Mouse (Mus musculus): ENCODE data around the gene Trim45. TPM values are rescaled to one million over a fixed set of nuclear protein-coding genes. Genes with fewer than 3 reads are reported as not detected.

Gene Trim45
- 6.2 and 8.0 TPM in 2 replicates for polyA plus RNA-seq (2015; fragmentation: Nextera tagmentation; extraction: Ambion mirVana)

- peak within 1 kb of the TSS; percentile 77 for H3K4me2 ChIP-seq
- WGBS = under 1% methylated on average over 39 of the region's 39 CpGs
- H3K9me3 ChIP-seq = no peaks in the 10 kb centered on the region
- H3K36me3 ChIP-seq = peaks cover 9% of the 10 kb centered on the region; the same call in 1 of the 2 replicates
- H3K27ac ChIP-seq (replicated peaks) = peak within 1 kb of the TSS; percentile 72
- no peaks in the 10 kb centered on the region for H3K27me3 ChIP-seq
- peak within 1 kb of the TSS; percentile 55 for H3K4me3 ChIP-seq
- H3K4me1 ChIP-seq (replicated peaks) = peaks cover 50% of the 10 kb centered on the region
- H3K9ac ChIP-seq = peak within 1 kb of the TSS; percentile 85
- peak; percentile 99 for ATAC-seq (ENCODE audit: low read depth)
Observed at GRCm38 (mm10) chr3:100921825-100922505, at the start of gene Trim45. TSS of gene Trim45 (plus strand) at chr3:100922202.

GRCm38 (mm10) chr3:100877057-100877456, 44.9 kb upstream of the Trim45 start:
- ATAC-seq (ENCODE audit: low read depth) = no peak
- WGBS = 91% methylated on average over 4 of the region's 4 CpGs
- no peak overlapping the region for H3K4me2 ChIP-seq

DNA sequence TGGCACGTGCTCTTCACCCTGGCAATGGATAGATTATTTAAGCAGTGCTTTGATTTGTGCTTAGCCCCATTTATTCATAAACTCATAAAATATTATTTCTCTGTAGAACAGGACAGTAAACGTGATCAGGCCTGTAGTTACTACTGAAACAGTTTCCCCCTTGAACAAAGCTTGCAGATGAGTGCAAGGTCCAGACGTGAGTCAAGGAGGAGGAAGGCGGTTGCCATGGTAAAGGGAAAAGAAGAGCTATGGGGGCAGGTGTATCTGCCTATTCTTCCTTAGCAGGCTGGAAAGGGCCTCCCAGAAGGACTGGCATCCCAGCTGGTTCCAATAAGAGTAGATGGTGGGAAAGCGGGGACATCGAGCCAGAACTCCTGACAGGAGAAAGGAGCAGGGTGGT, 40.6 kb upstream of the Trim45 start:
- no peak overlapping the region for H3K4me3 ChIP-seq
- no peak for ATAC-seq (ENCODE audit: low read depth)
- H3K9me3 ChIP-seq = no peaks in the 10 kb centered on the region
- WGBS = 81% methylated on average over 6 of the region's 6 CpGs
- H3K27ac ChIP-seq (replicated peaks) = no peak overlapping the region
- no peaks in the 10 kb centered on the region for H3K36me3 ChIP-seq
- no peak overlapping the region for H3K4me2 ChIP-seq
- no peak overlapping the region for H3K9ac ChIP-seq
- H3K4me1 ChIP-seq (replicated peaks) = no peaks in the 10 kb centered on the region
- H3K27me3 ChIP-seq = no peaks in the 10 kb centered on the region

More at GRCm38 (mm10) chr3:100877057-100877456, 44.9 kb upstream of the Trim45 start:
- H3K27me3 ChIP-seq = no peaks in the 10 kb centered on the region
- H3K9ac ChIP-seq = no peak overlapping the region
- H3K9me3 ChIP-seq = no peaks in the 10 kb centered on the region
- no peaks in the 10 kb centered on the region for H3K36me3 ChIP-seq
- no peak overlapping the region for H3K27ac ChIP-seq (replicated peaks)
- no peaks in the 10 kb centered on the region for H3K4me1 ChIP-seq (replicated peaks)
- no peak overlapping the region for H3K4me3 ChIP-seq

DNA sequence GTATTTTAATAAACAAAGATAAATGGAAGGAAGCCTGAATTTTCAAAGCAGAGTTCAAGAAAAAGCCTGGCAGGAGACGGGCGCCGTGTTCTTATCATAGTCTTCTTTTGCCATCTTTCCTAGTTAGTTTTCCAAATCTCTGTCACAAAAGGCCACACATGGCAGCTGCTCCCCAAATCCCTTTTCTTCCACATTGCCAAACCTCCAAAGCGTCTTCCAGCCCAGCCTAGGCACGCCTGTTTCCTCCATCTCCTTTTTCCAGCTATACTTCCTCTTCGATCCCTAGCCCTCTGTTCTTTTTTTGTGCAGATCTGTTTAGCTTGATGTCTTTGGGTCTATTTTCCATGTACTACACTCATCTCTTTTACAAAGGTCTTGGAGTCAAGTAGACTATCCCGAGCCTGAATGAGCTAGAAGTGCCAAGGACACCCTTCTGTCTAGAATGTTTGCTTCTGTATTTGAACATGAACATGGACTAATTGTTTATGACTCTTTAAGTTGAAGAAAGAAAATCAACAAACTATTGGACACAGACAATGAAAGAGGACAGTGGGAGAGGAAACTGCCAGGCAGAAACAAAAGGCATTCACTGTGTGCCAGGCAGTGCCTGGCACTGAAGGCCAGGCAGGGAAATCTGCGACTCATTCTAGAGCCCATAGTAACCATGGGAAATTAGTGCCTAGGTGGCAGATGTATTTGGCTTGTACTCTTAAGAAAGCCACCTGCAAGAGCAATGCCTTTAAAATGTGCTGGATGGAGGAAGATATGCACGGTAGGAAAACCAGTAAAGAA, 40.0 kb upstream of the Trim45 start:
- no peaks in the 10 kb centered on the region for H3K4me1 ChIP-seq (replicated peaks)
- no peaks in the 10 kb centered on the region for H3K9me3 ChIP-seq
- H3K4me2 ChIP-seq = no peak overlapping the region
- no peaks in the 10 kb centered on the region for H3K36me3 ChIP-seq
- no peak for ATAC-seq (ENCODE audit: low read depth)
- H3K27me3 ChIP-seq = no peaks in the 10 kb centered on the region
- WGBS = 86% methylated on average over 9 of the region's 9 CpGs
- no peak overlapping the region for H3K4me3 ChIP-seq
- H3K9ac ChIP-seq = no peak overlapping the region
- no peak overlapping the region for H3K27ac ChIP-seq (replicated peaks)

DNA sequence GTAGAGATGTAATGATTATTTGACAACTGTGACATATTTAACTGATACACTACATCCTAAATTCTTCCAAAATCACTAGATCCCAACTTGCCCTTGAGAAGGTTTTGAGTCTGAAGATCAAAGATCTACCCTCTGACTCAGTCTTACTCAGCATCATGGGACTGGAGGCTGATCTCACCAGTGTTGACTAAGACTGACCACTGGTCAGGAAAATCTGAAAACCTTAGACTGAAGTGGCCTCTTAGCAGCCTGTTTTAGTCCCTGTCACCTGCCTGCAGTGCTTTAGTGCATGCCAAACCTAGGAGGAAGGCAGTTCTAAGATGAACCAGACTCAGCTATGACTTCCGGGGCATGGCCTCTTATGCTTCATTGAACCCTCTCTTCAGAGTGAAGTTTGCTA, 32.8 kb upstream of the Trim45 start:
- no peaks in the 10 kb centered on the region for H3K4me1 ChIP-seq (replicated peaks)
- WGBS = 92% methylated on average over 1 of the region's 1 CpGs
- no peaks in the 10 kb centered on the region for H3K27me3 ChIP-seq
- no peaks in the 10 kb centered on the region for H3K9me3 ChIP-seq
- no peaks in the 10 kb centered on the region for H3K36me3 ChIP-seq
- no peak overlapping the region for H3K27ac ChIP-seq (replicated peaks)
- no peak overlapping the region for H3K9ac ChIP-seq
- ATAC-seq (ENCODE audit: low read depth) = no peak
- H3K4me2 ChIP-seq = no peak overlapping the region
- H3K4me3 ChIP-seq = no peak overlapping the region

DNA sequence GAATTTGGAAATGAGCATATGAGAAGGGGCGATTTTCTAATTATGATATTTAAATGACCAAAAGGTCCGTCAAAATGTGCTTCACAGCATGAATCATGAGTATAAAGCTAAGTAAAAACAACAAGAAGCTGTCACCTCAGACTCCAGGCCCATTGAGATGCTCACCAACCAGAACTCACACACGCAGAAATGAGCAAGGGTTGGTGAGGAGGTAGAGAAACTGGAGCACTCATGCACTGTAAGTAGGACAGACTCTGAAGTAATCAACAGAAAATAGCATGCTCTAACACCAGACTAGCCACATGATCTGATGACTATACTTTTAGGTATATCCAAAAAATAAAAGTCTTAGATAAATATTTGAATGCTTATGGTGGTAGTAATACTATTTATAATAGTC, 31.6 kb upstream of the Trim45 start:
- WGBS = 81% methylated on average over 3 of the region's 3 CpGs
- no peaks in the 10 kb centered on the region for H3K36me3 ChIP-seq
- H3K9me3 ChIP-seq = no peaks in the 10 kb centered on the region
- H3K27me3 ChIP-seq = no peaks in the 10 kb centered on the region
- H3K4me2 ChIP-seq = no peak overlapping the region
- ATAC-seq (ENCODE audit: low read depth) = no peak
- no peak overlapping the region for H3K9ac ChIP-seq
- no peaks in the 10 kb centered on the region for H3K4me1 ChIP-seq (replicated peaks)
- H3K4me3 ChIP-seq = no peak overlapping the region
- no peak overlapping the region for H3K27ac ChIP-seq (replicated peaks)

DNA sequence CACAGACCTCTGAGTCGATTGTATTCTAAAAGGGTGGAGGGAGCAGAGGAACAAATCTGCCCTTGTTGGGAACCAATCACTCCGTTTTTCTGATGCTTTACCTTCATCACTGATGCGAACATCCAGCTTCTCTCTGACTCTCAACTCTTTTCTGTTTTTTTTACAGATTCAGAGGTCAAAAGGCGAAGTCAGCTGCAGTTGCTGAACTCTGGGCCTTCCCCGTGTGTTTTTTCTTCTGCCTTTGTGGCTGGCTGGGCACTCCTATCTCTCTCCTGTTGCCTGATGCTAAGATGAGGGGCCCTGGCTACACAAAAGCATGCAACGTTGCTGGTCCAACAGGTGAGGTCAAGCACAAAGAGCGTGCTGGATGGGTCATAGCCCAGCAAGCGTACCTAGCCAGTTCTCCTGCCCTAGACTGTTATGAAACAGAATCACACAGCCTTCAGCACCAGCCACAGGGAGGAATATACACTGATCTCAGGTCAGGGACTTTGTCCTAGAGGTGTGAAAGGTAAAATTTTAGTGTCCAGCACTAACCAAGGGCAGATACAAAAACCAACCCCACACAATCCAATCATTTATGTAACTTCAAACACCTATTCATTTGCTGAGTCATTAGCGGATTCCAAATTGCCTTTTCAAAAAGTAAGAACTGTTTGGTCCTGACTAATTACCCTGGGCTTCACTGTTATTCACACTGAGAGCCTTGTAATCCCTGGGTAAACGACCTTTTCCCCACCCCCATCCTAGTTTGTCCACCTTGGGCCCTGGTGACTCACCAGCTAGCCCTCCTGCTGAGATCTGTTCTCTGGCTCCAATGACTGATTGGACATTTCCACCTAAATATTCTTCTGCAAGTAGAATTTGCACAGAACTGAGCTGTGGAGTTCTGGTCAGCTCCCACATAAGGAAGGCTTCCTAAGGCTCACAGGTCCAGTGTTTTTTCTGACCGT, 29.3 kb upstream of the Trim45 start:
- no peak for ATAC-seq (ENCODE audit: low read depth)
- no peak overlapping the region for H3K4me2 ChIP-seq
- WGBS = 56% methylated on average over 11 of the region's 11 CpGs
- H3K27ac ChIP-seq (replicated peaks) = no peak overlapping the region
- no peak overlapping the region for H3K4me3 ChIP-seq
- no peaks in the 10 kb centered on the region for H3K36me3 ChIP-seq
- no peak overlapping the region for H3K9ac ChIP-seq
- no peaks in the 10 kb centered on the region for H3K4me1 ChIP-seq (replicated peaks)
- H3K9me3 ChIP-seq = no peaks in the 10 kb centered on the region
- no peaks in the 10 kb centered on the region for H3K27me3 ChIP-seq

DNA sequence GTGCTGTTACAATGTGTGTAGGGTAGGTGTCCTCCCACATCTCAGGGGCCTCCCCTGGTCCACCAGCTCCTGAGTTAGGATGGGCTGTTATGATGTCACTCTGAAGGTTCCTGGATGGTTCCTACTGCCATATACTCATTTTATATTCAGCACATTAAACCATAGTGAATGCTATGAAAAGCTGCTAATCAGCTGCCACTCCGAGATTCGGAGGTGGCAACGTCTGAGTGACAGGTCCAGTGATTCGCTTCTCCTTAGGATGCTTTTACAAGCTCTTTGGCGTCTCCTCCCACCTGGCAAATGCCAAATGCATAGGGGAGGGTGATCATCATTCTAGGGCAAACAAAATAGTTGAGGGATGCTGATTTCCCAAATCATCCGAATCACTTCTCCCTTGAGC, 26.5 kb upstream of the Trim45 start:
- no peak for ATAC-seq (ENCODE audit: low read depth)
- Histone ChIP-seq H3K27me3 (no peaks in the 10 kb centered on the region), H3K4me2 (no peak overlapping the region), H3K36me3 (no peaks in the 10 kb centered on the region), H3K9me3 (no peaks in the 10 kb centered on the region), H3K27ac (replicated peaks) (no peak overlapping the region), H3K9ac (no peak overlapping the region), H3K4me1 (replicated peaks) (no peaks in the 10 kb centered on the region), H3K4me3 (no peak overlapping the region)
- 82% methylated on average over 6 of the region's 6 CpGs for WGBS

DNA sequence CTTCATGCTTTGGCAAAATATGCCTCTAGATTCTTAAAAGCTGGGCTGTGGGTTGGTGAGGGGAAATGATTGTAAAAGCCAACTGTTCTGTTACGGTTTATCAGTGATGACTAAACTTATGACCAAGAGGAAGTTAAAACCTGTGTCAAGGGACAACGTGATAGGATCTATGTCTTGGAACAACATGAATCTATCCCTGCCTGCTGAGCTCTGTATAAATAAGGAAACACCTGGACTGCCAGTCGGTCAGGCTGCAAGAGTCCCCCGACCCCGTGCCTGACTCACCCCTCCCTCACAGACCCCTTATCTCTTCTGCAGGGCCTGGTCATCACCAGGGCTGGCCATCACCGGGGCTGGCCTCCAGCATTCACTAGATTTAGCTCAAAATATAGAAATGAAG, 15.9 kb upstream of the Trim45 start:
- H3K9me3 ChIP-seq = no peaks in the 10 kb centered on the region
- no peak for ATAC-seq (ENCODE audit: low read depth)
- no peak overlapping the region for H3K27ac ChIP-seq (replicated peaks)
- 76% methylated on average over 6 of the region's 6 CpGs for WGBS
- no peak overlapping the region for H3K9ac ChIP-seq
- no peak overlapping the region for H3K4me2 ChIP-seq
- H3K27me3 ChIP-seq = no peaks in the 10 kb centered on the region
- peaks cover 10% of the 10 kb centered on the region for H3K4me1 ChIP-seq (replicated peaks)
- no peaks in the 10 kb centered on the region for H3K36me3 ChIP-seq
- H3K4me3 ChIP-seq = no peak overlapping the region

GRCm38 (mm10) chr3:100906916-100907315, 15.1 kb upstream of the Trim45 start:
- Histone ChIP-seq H3K4me1 (replicated peaks) (peaks cover 10% of the 10 kb centered on the region), H3K4me2 (no peak overlapping the region), H3K4me3 (no peak overlapping the region), H3K27me3 (no peaks in the 10 kb centered on the region), H3K27ac (replicated peaks) (no peak overlapping the region), H3K9ac (no peak overlapping the region), H3K36me3 (no peaks in the 10 kb centered on the region), H3K9me3 (no peaks in the 10 kb centered on the region)
- WGBS = 30% methylated on average over 3 of the region's 3 CpGs
- ATAC-seq (ENCODE audit: low read depth) = no peak

GRCm38 (mm10) chr3:100908594-100908993, 13.4 kb upstream of the Trim45 start:
- H3K27ac ChIP-seq (replicated peaks) = 0 out of 2 replicates have a peak overlapping the region, but pooled peaks have one; percentile 28
- no peak overlapping the region for H3K9ac ChIP-seq
- H3K36me3 ChIP-seq = no peaks in the 10 kb centered on the region
- 50% methylated on average over 6 of the region's 6 CpGs for WGBS
- peaks cover 10% of the 10 kb centered on the region for H3K4me1 ChIP-seq (replicated peaks)
- no peaks in the 10 kb centered on the region for H3K9me3 ChIP-seq
- H3K4me2 ChIP-seq = no peak overlapping the region
- no peak overlapping the region for H3K4me3 ChIP-seq
- no peak for ATAC-seq (ENCODE audit: low read depth)
- H3K27me3 ChIP-seq = no peaks in the 10 kb centered on the region

DNA sequence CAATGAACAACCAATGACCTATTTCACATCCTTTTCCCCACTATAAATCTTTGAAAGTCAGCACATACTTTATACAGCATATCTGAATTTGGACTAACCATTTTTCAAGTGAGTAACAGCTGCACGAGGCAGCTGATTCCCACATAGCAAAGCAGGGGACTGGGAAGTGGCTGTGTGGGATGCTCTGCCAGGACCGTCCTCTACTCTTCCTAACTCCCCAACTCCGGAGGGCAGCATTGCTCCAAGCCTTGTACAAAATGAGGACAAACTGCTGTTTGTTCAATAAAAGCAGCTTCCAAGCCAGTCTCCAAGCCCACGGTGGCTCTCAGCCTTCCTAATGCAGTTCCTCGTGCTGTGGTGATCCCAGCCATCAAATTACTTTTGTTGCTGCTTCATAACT, 11.4 kb upstream of the Trim45 start:
- Histone ChIP-seq H3K9ac (no peak overlapping the region), H3K4me2 (no peak overlapping the region), H3K36me3 (no peaks in the 10 kb centered on the region), H3K4me3 (no peak overlapping the region), H3K9me3 (no peaks in the 10 kb centered on the region), H3K27ac (replicated peaks) (no peak overlapping the region), H3K4me1 (replicated peaks) (peaks cover 10% of the 10 kb centered on the region), H3K27me3 (no peaks in the 10 kb centered on the region)
- 56% methylated on average over 5 of the region's 5 CpGs for WGBS
- ATAC-seq (ENCODE audit: low read depth) = no peak
